Mouse (Mus musculus) E14TG2a.4 (cell line): ENCODE data around the gene Syn3.

Source experiments
- CTCF ChIP-seq: conservative IDR thresholded peaks from 2 replicates; pipeline ENCODE4 v1.5.1; 2014; ENCODE audit warnings: low read length
- NANOG ChIP-seq: IDR thresholded peaks from 2 replicates; pipeline ENCODE4 v1.6.1; 2014; ENCODE audit warnings: borderline replicate concordance, low read length, mixed read lengths

- TF ChIP-seq CTCF (no peak), NANOG (no peak)
These were observed 153.1 kb downstream of the Syn3 start for GRCm38 (mm10) chr10:86345645-86346044.
